Mouse (Mus musculus) MEL (cell line): ENCODE measurements around the gene Fkrp.

Experiments used
- CTCF ChIP-seq, 3 experiments: IDR thresholded peaks in 2 of 3; conservative IDR thresholded peaks in 1 of 3; 2 replicates each; pipeline ENCODE4 v1.5.1; 2011 to 2012; ENCODE audit warnings: low read length in 3 of 3, low read depth in 2 of 3, mild to moderate bottlenecking in 2 of 3, improper control_type of control experiment in 1 of 3, inconsistent platforms in 1 of 3, mixed read lengths in 1 of 3, moderate library complexity in 1 of 3; ENCODE audit not compliant: control insufficient read depth in 1 of 3, insufficient read depth in 1 of 3, poor library complexity in 1 of 3, severe bottlenecking in 1 of 3
- ELF1 ChIP-seq: IDR thresholded peaks from 2 replicates; pipeline ENCODE4 v1.6.1; 2014; ENCODE audit warnings: low read depth, mild to moderate bottlenecking, inconsistent platforms, low read length, improper control_type of control experiment, moderate library complexity
- EP300 ChIP-seq, 2 experiments: IDR thresholded peaks; 2 replicates each; pipeline ENCODE4 v1.6.1; 2011; ENCODE audit warnings: improper control_type of control experiment in 2 of 2, low read length in 2 of 2, low read depth in 1 of 2, mild to moderate bottlenecking in 1 of 2
- HCFC1 ChIP-seq: IDR thresholded peaks from 2 replicates; pipeline ENCODE4 v1.6.1; 2012; ENCODE audit warnings: low read depth, mild to moderate bottlenecking, inconsistent platforms, low read length, improper control_type of control experiment, moderate library complexity
- ZNF384 ChIP-seq: IDR thresholded peaks from 2 replicates; pipeline ENCODE4 v1.6.1; 2012; ENCODE audit warnings: low read depth, mild to moderate bottlenecking, inconsistent platforms, low read length, improper control_type of control experiment

DNA sequence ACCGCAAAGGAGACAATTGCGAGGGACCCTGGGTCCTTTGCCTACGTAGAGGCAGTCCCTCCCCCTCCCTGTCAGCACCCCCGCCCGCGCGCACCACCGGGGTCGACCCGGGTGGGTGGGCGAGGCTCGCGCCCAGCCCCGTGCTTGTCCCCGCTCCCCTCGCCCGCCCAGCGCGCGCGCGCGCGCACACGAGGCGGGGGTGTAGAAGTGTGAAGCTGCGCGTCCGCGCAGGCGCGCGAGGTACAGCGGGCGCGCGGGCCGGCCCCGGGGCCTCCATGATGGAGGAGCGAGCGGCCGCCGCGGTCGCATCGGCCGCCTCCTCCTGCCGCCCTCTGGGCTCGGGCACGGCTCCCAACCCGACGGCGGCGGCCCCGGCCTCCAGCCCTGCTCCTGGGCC, 456 bp downstream of the Fkrp start:
- TF ChIP-seq ZNF384 = no peak
- no peak for TF ChIP-seq ELF1
- TF ChIP-seq CTCF (IDR thresholded peaks at IDR 0.05 in 2 of 3, conservative IDR thresholded peaks at IDR 0.05 in 1 of 3; ENCODE audit: control insufficient read depth in 1 of 3, insufficient read depth in 1 of 3, low read depth in 2 of 3, low read length in 3 of 3, poor library complexity in 1 of 3, severe bottlenecking in 1 of 3) = no peak
- TF ChIP-seq HCFC1 = no peak; the same call in 1 of the 2 replicates
- TF ChIP-seq EP300 (IDR thresholded peaks at IDR 0.05; ENCODE audit: low read depth in 1 of 2, low read length in 2 of 2) = no peak
